9 mouse cellular contexts compared by ENCODE assay signal in the genomic region with DNA sequence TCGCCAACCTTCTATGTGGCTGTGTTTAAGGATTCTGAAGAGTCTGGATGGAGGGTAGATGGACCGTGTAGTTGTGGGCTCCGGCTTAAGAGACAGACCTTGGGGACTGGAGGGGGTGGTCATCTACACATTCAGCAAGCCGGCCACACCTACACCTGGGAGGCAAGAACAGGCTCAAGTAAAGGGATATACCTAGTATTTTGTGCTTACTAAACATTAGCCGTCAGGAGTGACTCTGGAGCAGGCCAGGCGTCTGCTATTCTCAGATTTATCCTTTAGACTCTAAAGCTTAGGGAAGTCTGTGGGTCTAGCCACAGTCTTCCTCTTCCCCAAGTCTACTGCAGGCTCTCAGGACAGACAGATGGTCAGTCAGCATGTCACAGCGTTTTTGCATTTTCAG. TPM values are rescaled to one million over a fixed set of nuclear protein-coding genes. Genes with fewer than 3 reads are reported as not detected.
DNase-seq lines count a peak whose midpoint lies in the region; ATAC-seq lines count a peak whose summit lies in the region.
"Had no signal": no experiment of that assay in that cellular context is flagged by ENCODE, and none has a peak within 500 bp of the region (broad histone marks: within the 10 kb centered on the region; RNA-seq: fewer than 3 reads in every experiment).

No protein-coding gene starts in this region.

- H3K27ac ChIP-seq in forebrain, embryonic 16.5 days (ENCODE audit: low read length) = no peak overlapping the region
- no peak overlapping the region for H3K27ac ChIP-seq in liver, embryonic 16.5 days (ENCODE audit: low read length)

- no peak for ATAC-seq in erythroblast, adult 5-6 weeks (replicated peaks; ENCODE audit: low FRiP score, poor library complexity, severe bottlenecking)
- no peak for ATAC-seq in forebrain, embryonic 16.5 days
- ATAC-seq in liver, embryonic 16.5 days (ENCODE audit: low read depth) = no peak

- no peaks in the 10 kb centered on the region for H3K27me3 ChIP-seq in erythroblast, embryonic 14.5 days (ENCODE audit: control insufficient read depth)
- H3K27me3 ChIP-seq in forebrain, embryonic 16.5 days (replicated peaks; ENCODE audit: control insufficient read depth, insufficient read depth, low read length) = no peaks in the 10 kb centered on the region
- no peaks in the 10 kb centered on the region for H3K27me3 ChIP-seq in liver, embryonic 16.5 days (ENCODE audit: control insufficient read depth, insufficient read depth, low read depth, low read length)

- H3K9me3 ChIP-seq in erythroblast, embryonic 14.5 days (ENCODE audit: control insufficient read depth, low read length) = no peaks in the 10 kb centered on the region
- H3K9me3 ChIP-seq in forebrain, embryonic 16.5 days (ENCODE audit: control insufficient read depth, low read length) = no peaks in the 10 kb centered on the region
- H3K9me3 ChIP-seq in liver, embryonic 16.5 days (replicated peaks; ENCODE audit: control insufficient read depth, low read length) = no peaks in the 10 kb centered on the region

- 28% methylated on average over 7 of the region's 7 CpGs for WGBS in forebrain, embryonic 16.5 days
- WGBS in liver, embryonic 16.5 days (ENCODE audit: insufficient replicate concordance) = 21% methylated on average over 7 of the region's 7 CpGs

- peak overlapping the region; percentile 80 for H3K9ac ChIP-seq in forebrain, embryonic 16.5 days (replicated peaks; ENCODE audit: low read depth, low read length)
- H3K9ac ChIP-seq in liver, embryonic 16.5 days (ENCODE audit: low read depth, low read length) = peak overlapping the region; percentile 64

- peak overlapping the region; percentile 93 for H3K4me2 ChIP-seq in forebrain, embryonic 16.5 days (ENCODE audit: low read length)
- H3K4me2 ChIP-seq in liver, embryonic 16.5 days (ENCODE audit: low read depth, low read length) = peak overlapping the region; percentile 75

- H3K4me3 ChIP-seq in erythroblast, embryonic 14.5 days (replicated peaks) = peak overlapping the region; percentile 89
- H3K4me3 ChIP-seq in forebrain, embryonic 16.5 days (replicated peaks; ENCODE audit: low read length) = peak overlapping the region; percentile 71
- H3K4me3 ChIP-seq in liver, embryonic 16.5 days (ENCODE audit: low read depth, low read length) = peak overlapping the region; percentile 85

- peaks cover 5% of the 10 kb centered on the region for H3K36me3 ChIP-seq in erythroblast, embryonic 14.5 days (ENCODE audit: control insufficient read depth)
- H3K36me3 ChIP-seq in forebrain, embryonic 16.5 days (ENCODE audit: control insufficient read depth, insufficient read depth) = peaks cover 10% of the 10 kb centered on the region; the same call in 1 of the 2 replicates
- H3K36me3 ChIP-seq in liver, embryonic 16.5 days (ENCODE audit: control insufficient read depth, insufficient read depth) = no peaks in the 10 kb centered on the region

- H3K4me1 ChIP-seq in erythroblast, embryonic 14.5 days (ENCODE audit: control insufficient read depth) = peaks cover 21% of the 10 kb centered on the region
- peaks cover 17% of the 10 kb centered on the region for H3K4me1 ChIP-seq in forebrain, embryonic 16.5 days (replicated peaks; ENCODE audit: control insufficient read depth, insufficient read depth, low read length)
- peaks cover 10% of the 10 kb centered on the region for H3K4me1 ChIP-seq in liver, embryonic 16.5 days (ENCODE audit: control insufficient read depth, low read depth, low read length)

- peak; percentile 23 for DNase-seq in 416B (ENCODE audit: low read depth)
- no peak for DNase-seq in ovary, adult 18-20 months (ENCODE audit: low spot score)
- no peak for DNase-seq in left cerebral cortex, adult 9 months (ENCODE audit: low spot score in 2 of 2)
- DNase-seq in embryo, embryonic 9.5 days (ENCODE audit: extremely low spot score) = no peak

RNA-seq across cellular contexts. Expression of a gene that starts 2.9 kb away (rescaled TPM):
- polyA plus RNA-seq in erythroblast, embryonic 14.5 days (2012) = 0.99 and 1.4 TPM in 2 replicates
- 21.7 and 21.9 TPM in 2 replicates for total RNA-seq in erythroblast, adult 5-6 weeks (2015; ENCODE audit: low replicate concordance)
- 14.6 and 17.1 TPM in 2 replicates for total RNA-seq in erythroblast, adult 5-6 weeks (2017; ENCODE audit: low replicate concordance)
- 175 and 182 TPM in 2 replicates for polyA plus RNA-seq in forebrain, embryonic 16.5 days (2015; fragmentation: Nextera tagmentation; extraction: Ambion mirVana)
- polyA plus RNA-seq in liver, embryonic 16.5 days (2015; fragmentation: Nextera tagmentation; extraction: Ambion mirVana) = 30.6 and 34.1 TPM in 2 replicates

RNA-seq across cellular contexts. Expression of a gene that starts 49.4 kb away (rescaled TPM):
- not detected in 2 replicates for polyA plus RNA-seq in erythroblast, embryonic 14.5 days (2012)
- not detected in 2 replicates for total RNA-seq in erythroblast, adult 5-6 weeks (2015; ENCODE audit: low replicate concordance)
- not detected in 2 replicates for total RNA-seq in erythroblast, adult 5-6 weeks (2017; ENCODE audit: low replicate concordance)
- polyA plus RNA-seq in forebrain, embryonic 16.5 days (2015; fragmentation: Nextera tagmentation; extraction: Ambion mirVana) = 0.37 TPM in 2 replicates
- polyA plus RNA-seq in liver, embryonic 16.5 days (2015; fragmentation: Nextera tagmentation; extraction: Ambion mirVana) = not detected in 2 replicates
- total RNA-seq: common myeloid progenitor, adult 5-6 weeks had no signal

Comparison
In these comparisons a context has a peak if more than half of its experiments do, and no peak if none do; other contexts are left out.
1. RNA of a gene that starts 2.9 kb away (polyA plus RNA-seq): 175 to 182 TPM in forebrain, embryonic 16.5 days and 30.6 to 34.1 TPM in liver, embryonic 16.5 days; 0.99 to 1.4 TPM in erythroblast, embryonic 14.5 days; every median in the first group is over 10 times any median in the second.
2. Peak in every context shown above with its lines, with median percentiles within 50 percentile points of each other: H3K4me3 ChIP-seq.